In the genomic region with DNA sequence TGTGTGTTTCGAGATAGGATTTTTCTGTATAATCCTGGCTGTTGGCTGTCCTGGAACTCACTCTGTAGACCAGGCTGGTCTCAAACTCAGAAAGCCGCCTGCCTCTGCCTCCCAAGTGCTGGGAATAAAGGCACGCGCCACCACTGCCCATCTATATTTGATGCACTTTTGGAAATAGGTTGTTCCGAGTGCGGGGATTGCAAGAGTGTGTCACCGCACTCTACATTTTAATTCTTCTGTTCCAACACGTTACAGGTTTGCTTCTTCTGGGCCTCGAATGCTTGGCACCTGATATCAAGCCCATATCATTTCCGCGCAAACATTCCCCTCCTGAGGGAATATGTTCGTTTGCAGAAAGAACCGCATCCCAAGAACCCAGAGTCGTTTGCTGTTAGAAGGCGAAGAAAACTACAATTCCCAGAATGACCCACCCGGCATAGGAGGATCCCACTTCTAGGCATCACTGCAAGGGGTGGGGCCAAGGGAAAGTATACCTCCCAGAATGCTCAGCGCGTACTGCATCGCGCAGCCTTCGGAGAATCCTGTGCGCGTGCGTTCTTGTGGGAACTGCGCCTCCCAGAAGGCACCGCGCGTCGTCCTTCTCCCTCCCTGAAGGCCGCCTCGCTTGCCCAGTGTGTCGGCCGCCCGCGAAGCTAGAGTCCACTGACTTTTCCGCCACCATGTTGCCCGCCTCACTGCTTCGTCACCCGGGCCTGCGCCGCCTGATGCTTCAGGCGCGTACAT, we compare ENCODE assay signal across 8 mouse cellular contexts. TPM values are rescaled to one million over a fixed set of nuclear protein-coding genes. Genes with fewer than 3 reads are reported as not detected.
A peak's percentile ranks its signal among the peaks of the same experiment; 100 is the strongest.
DNase-seq lines count a peak whose midpoint lies in the region; ATAC-seq and TF ChIP-seq lines count a peak whose summit lies in the region.

No protein-coding gene starts in this region.

- ATAC-seq in heart, embryonic 13.5 days (ENCODE audit: extremely low read depth, insufficient number of reproducible peaks, low FRiP score, low TSS enrichment) = peak; percentile 79
- peak; percentile 81 for ATAC-seq in liver, embryonic 13.5 days (ENCODE audit: low read depth)
- peak; percentile 88 for ATAC-seq in stomach, embryonic 16.5 days (ENCODE audit: insufficient read depth, low FRiP score)

- H3K27me3 ChIP-seq in CH12.LX (replicated peaks) = peaks cover 25% of the 10 kb centered on the region
- H3K27me3 ChIP-seq in heart, embryonic 13.5 days (replicated peaks) = peaks cover 27% of the 10 kb centered on the region
- H3K27me3 ChIP-seq in liver, embryonic 13.5 days = peaks cover 31% of the 10 kb centered on the region
- peaks cover under 1% of the 10 kb centered on the region; the same call in 1 of the 2 replicates for H3K27me3 ChIP-seq in stomach, embryonic 16.5 days (ENCODE audit: control insufficient read depth, insufficient read depth, low read length)

- peaks cover 31 to 37% of the 10 kb centered on the region in 2 experiments for H3K36me3 ChIP-seq in CH12.LX (replicated peaks in 1 of 2; ENCODE audit: control insufficient read depth in 1 of 2, insufficient read depth in 1 of 2, low read length in 1 of 2)
- H3K36me3 ChIP-seq in heart, embryonic 13.5 days = peaks cover 38% of the 10 kb centered on the region
- peaks cover 36% of the 10 kb centered on the region for H3K36me3 ChIP-seq in liver, embryonic 13.5 days
- peaks cover 13% of the 10 kb centered on the region; the same call in 1 of the 2 replicates for H3K36me3 ChIP-seq in stomach, embryonic 16.5 days (ENCODE audit: control insufficient read depth, insufficient read depth, low read length)

- H3K27ac ChIP-seq in CH12.LX (ENCODE audit: insufficient read depth, low read depth) = peak overlapping the region; percentile 79
- peak overlapping the region; percentile 93 for H3K27ac ChIP-seq in heart, embryonic 13.5 days (replicated peaks)
- peak overlapping the region; percentile 95 for H3K27ac ChIP-seq in liver, embryonic 13.5 days
- peak overlapping the region; percentile 94 for H3K27ac ChIP-seq in stomach, embryonic 16.5 days (ENCODE audit: low read length)

- no peak for TF ChIP-seq RAD21 in CH12.LX (IDR thresholded peaks at IDR 0.05; ENCODE audit: low read depth, low read length)

- peaks cover 18% of the 10 kb centered on the region for H3K79me2 ChIP-seq in CH12.LX (replicated peaks; ENCODE audit: control insufficient read depth, extremely low read depth, insufficient read depth, poor library complexity, severe bottlenecking)

- peak; percentile 85 for TF ChIP-seq POLR2A in CH12.LX (IDR thresholded peaks at IDR 0.05; ENCODE audit: low read depth, low read length)

- WGBS in heart, embryonic 13.5 days = under 1% methylated on average over 43 of the region's 43 CpGs
- WGBS in liver, embryonic 13.5 days (ENCODE audit: insufficient replicate concordance) = 1% methylated on average over 43 of the region's 43 CpGs
- WGBS in stomach, embryonic 16.5 days = under 1% methylated on average over 43 of the region's 43 CpGs

- peaks cover 28 to 67% of the 10 kb centered on the region in 2 experiments for H3K4me1 ChIP-seq in CH12.LX (ENCODE audit: control insufficient read depth in 1 of 2, insufficient read depth in 2 of 2)
- peaks cover 84% of the 10 kb centered on the region for H3K4me1 ChIP-seq in heart, embryonic 13.5 days
- peaks cover 93% of the 10 kb centered on the region for H3K4me1 ChIP-seq in liver, embryonic 13.5 days (replicated peaks)
- peaks cover 59% of the 10 kb centered on the region for H3K4me1 ChIP-seq in stomach, embryonic 16.5 days (ENCODE audit: control insufficient read depth, insufficient read depth, low read length)

- no peak for TF ChIP-seq EP300 in CH12.LX (IDR thresholded peaks at IDR 0.05; ENCODE audit: low read length)

- H3K9ac ChIP-seq in CH12.LX (ENCODE audit: insufficient read depth, low read depth) = peak overlapping the region; percentile 82
- H3K9ac ChIP-seq in heart, embryonic 13.5 days = peak overlapping the region; percentile 97
- H3K9ac ChIP-seq in liver, embryonic 13.5 days = peak overlapping the region; percentile 93
- peak overlapping the region; percentile 97 for H3K9ac ChIP-seq in stomach, embryonic 16.5 days (ENCODE audit: low read length)

- no peaks in the 10 kb centered on the region for H3K9me3 ChIP-seq in CH12.LX (replicated peaks; ENCODE audit: low read length)
- H3K9me3 ChIP-seq in heart, embryonic 13.5 days = no peaks in the 10 kb centered on the region
- no peaks in the 10 kb centered on the region for H3K9me3 ChIP-seq in liver, embryonic 13.5 days (replicated peaks)
- no peaks in the 10 kb centered on the region for H3K9me3 ChIP-seq in stomach, embryonic 16.5 days (replicated peaks; ENCODE audit: control insufficient read depth, low read length)

- peak overlapping the region; percentile 80 to 90 (median 84) for H3K4me3 ChIP-seq in CH12.LX (replicated peaks in 1 of 3; ENCODE audit: low read depth in 2 of 3, low read length in 2 of 3, poor library complexity in 1 of 3)
- H3K4me3 ChIP-seq in heart, embryonic 13.5 days = peak overlapping the region; percentile 79
- H3K4me3 ChIP-seq in liver, embryonic 13.5 days (replicated peaks) = peak overlapping the region; percentile 82
- H3K4me3 ChIP-seq in stomach, embryonic 16.5 days (replicated peaks; ENCODE audit: low read length) = peak overlapping the region; percentile 85

- dilution Hi-C loops in CH12.LX (cut with MboI; ENCODE audit: extremely low pct_ligation_motif_present, extremely low pct_unique_long_range_greater_than_20kb, low sequenced_read_pairs) = no loop called here

- in situ Hi-C loops in CH12.LX (cut with MboI; ENCODE audit: low pct_ligation_motif_present, low pct_unique_long_range_greater_than_20kb, low sequenced_read_pairs) = loop anchor here (5.0 kb wide), 1 partner anchor 155 kb away; the partner anchor contains the start of gene Cnn2

- no peak for TF ChIP-seq CTCF in CH12.LX (conservative IDR thresholded peaks at IDR 0.05 in 1 of 2, IDR thresholded peaks at IDR 0.05 in 1 of 2; ENCODE audit: low read depth in 2 of 2, low read length in 2 of 2)

- H3K4me2 ChIP-seq in CH12.LX (ENCODE audit: insufficient read depth, low read depth, poor library complexity, severe bottlenecking) = peak overlapping the region; percentile 72
- peak overlapping the region; percentile 91 for H3K4me2 ChIP-seq in heart, embryonic 13.5 days
- peak overlapping the region; percentile 96 for H3K4me2 ChIP-seq in liver, embryonic 13.5 days
- peak overlapping the region; percentile 98 for H3K4me2 ChIP-seq in stomach, embryonic 16.5 days (ENCODE audit: low read depth, low read length)

- DNase-seq in CH12.LX (ENCODE audit: extremely low read depth) = peak; percentile 98
- DNase-seq in c-Kit-negative CD71-positive TER-119-positive erythroid progenitor cells, embryonic 14.5 days (ENCODE audit: low read depth, low spot score) = peak; percentile 97
- peak; percentile 85 for DNase-seq in fat pad, adult 2 months (ENCODE audit: extremely low read depth, low read depth, low spot score)
- DNase-seq in kidney, postnatal 10 days = peak; percentile 98
- DNase-seq in liver, embryonic 13.5 days = peak; percentile 97
- peak; percentile 88 to 91 for DNase-seq in natural killer cell, adult 2 months (ENCODE audit: low spot score in 2 of 2)

TF ChIP-seq in CH12.LX, 34 proteins besides CTCF, POLR2A, EP300 and RAD21 (continues in another document):
- TF ChIP-seq MEF2A (IDR thresholded peaks at IDR 0.05; ENCODE audit: borderline replicate concordance, low read depth, low read length) = peak; percentile 46; the same call in 1 of the 2 replicates
- TF ChIP-seq HCFC1 (IDR thresholded peaks at IDR 0.05; ENCODE audit: low read depth, low read length) = peak; percentile 95
- TF ChIP-seq NELFE (IDR thresholded peaks at IDR 0.05; ENCODE audit: low read depth, low read length) = peak; percentile 83
- no peak for TF ChIP-seq JUN (IDR thresholded peaks at IDR 0.05; ENCODE audit: insufficient read depth, low read depth, low read length)

RNA-seq across cellular contexts. Expression of gene Cbarp, which starts 1.3 kb away (rescaled TPM):
- total RNA-seq in CH12.LX (2012; rRNA removed) (2.3 and 2.6 TPM in 2 replicates), CH12.LX (2014; rRNA removed) (0.09 and 0.19 TPM in 2 replicates)
- polyA plus RNA-seq in CH12.LX (2012; ENCODE audit: insufficient read length, low read depth) = 1.7 and 2.4 TPM in 2 replicates
- polyA plus RNA-seq in heart, embryonic 13.5 days (2015; fragmentation: Nextera tagmentation; extraction: Ambion mirVana) = 1.6 and 2.5 TPM in 2 replicates
- polyA plus RNA-seq in liver, embryonic 13.5 days (2015; fragmentation: Nextera tagmentation; extraction: Ambion mirVana) = 0.54 and 0.69 TPM in 2 replicates
- 3.1 and 3.9 TPM in 2 replicates for polyA plus RNA-seq in stomach, embryonic 16.5 days (2015; fragmentation: Nextera tagmentation; extraction: Ambion mirVana)

RNA-seq across cellular contexts. Expression of gene Atp5d, which starts 3.5 kb away (rescaled TPM):
- total RNA-seq in CH12.LX (2012; rRNA removed) = 270 and 326 TPM in 2 replicates
- 85.8 and 106 TPM in 2 replicates for total RNA-seq in CH12.LX (2014; rRNA removed)
- polyA plus RNA-seq in CH12.LX (2012; ENCODE audit: insufficient read length, low read depth) = 306 and 352 TPM in 2 replicates
- 808 and 893 TPM in 2 replicates for polyA plus RNA-seq in heart, embryonic 13.5 days (2015; fragmentation: Nextera tagmentation; extraction: Ambion mirVana)
- polyA plus RNA-seq in liver, embryonic 13.5 days (2015; fragmentation: Nextera tagmentation; extraction: Ambion mirVana) = 358 and 362 TPM in 2 replicates
- 536 and 594 TPM in 2 replicates for polyA plus RNA-seq in stomach, embryonic 16.5 days (2015; fragmentation: Nextera tagmentation; extraction: Ambion mirVana)

RNA-seq across cellular contexts. Expression of gene Midn, which starts 6.1 kb away (rescaled TPM):
- 11.6 and 16.2 TPM in 2 replicates for total RNA-seq in CH12.LX (2012; rRNA removed)
- total RNA-seq in CH12.LX (2014; rRNA removed) = 3.9 and 4.7 TPM in 2 replicates
- polyA plus RNA-seq in CH12.LX (2012; ENCODE audit: insufficient read length, low read depth) = 25.2 and 33.2 TPM in 2 replicates
- polyA plus RNA-seq in heart, embryonic 13.5 days (2015; fragmentation: Nextera tagmentation; extraction: Ambion mirVana) = 15.6 and 15.7 TPM in 2 replicates
- 3.0 and 3.3 TPM in 2 replicates for polyA plus RNA-seq in liver, embryonic 13.5 days (2015; fragmentation: Nextera tagmentation; extraction: Ambion mirVana)
- 7.8 and 9.8 TPM in 2 replicates for polyA plus RNA-seq in stomach, embryonic 16.5 days (2015; fragmentation: Nextera tagmentation; extraction: Ambion mirVana)

RNA-seq across cellular contexts. Expression of gene Cirbp, which starts 23.8 kb away (rescaled TPM):
- total RNA-seq in CH12.LX (2012; rRNA removed) (28.3 and 34.4 TPM in 2 replicates), CH12.LX (2014; rRNA removed) (27.0 and 31.9 TPM in 2 replicates)
- 40.2 and 45.9 TPM in 2 replicates for polyA plus RNA-seq in CH12.LX (2012; ENCODE audit: insufficient read length, low read depth)
- polyA plus RNA-seq in heart, embryonic 13.5 days (2015; fragmentation: Nextera tagmentation; extraction: Ambion mirVana) = 87.9 and 96.4 TPM in 2 replicates
- polyA plus RNA-seq in liver, embryonic 13.5 days (2015; fragmentation: Nextera tagmentation; extraction: Ambion mirVana) = 19.5 and 21.9 TPM in 2 replicates
- 69.8 and 80.8 TPM in 2 replicates for polyA plus RNA-seq in stomach, embryonic 16.5 days (2015; fragmentation: Nextera tagmentation; extraction: Ambion mirVana)

RNA-seq across cellular contexts. Expression of gene Stk11, which starts 26.4 kb away (rescaled TPM):
- total RNA-seq in CH12.LX (2012; rRNA removed) (64.8 and 65.9 TPM in 2 replicates), CH12.LX (2014; rRNA removed) (47.4 and 48.5 TPM in 2 replicates)
- 93.4 and 94.9 TPM in 2 replicates for polyA plus RNA-seq in CH12.LX (2012; ENCODE audit: insufficient read length, low read depth)
- 12.0 and 13.0 TPM in 2 replicates for polyA plus RNA-seq in heart, embryonic 13.5 days (2015; fragmentation: Nextera tagmentation; extraction: Ambion mirVana)
- 16.2 and 18.3 TPM in 2 replicates for polyA plus RNA-seq in liver, embryonic 13.5 days (2015; fragmentation: Nextera tagmentation; extraction: Ambion mirVana)
- 14.5 and 14.8 TPM in 2 replicates for polyA plus RNA-seq in stomach, embryonic 16.5 days (2015; fragmentation: Nextera tagmentation; extraction: Ambion mirVana)

Comparison
In these comparisons a context has a peak if more than half of its experiments do, and no peak if none do; other contexts are left out.
1. Peak in every context shown above with its lines: DNase-seq, ATAC-seq, H3K4me3 ChIP-seq and H3K27ac ChIP-seq.